9 mouse cellular contexts compared by ENCODE assay signal in the genomic region with DNA sequence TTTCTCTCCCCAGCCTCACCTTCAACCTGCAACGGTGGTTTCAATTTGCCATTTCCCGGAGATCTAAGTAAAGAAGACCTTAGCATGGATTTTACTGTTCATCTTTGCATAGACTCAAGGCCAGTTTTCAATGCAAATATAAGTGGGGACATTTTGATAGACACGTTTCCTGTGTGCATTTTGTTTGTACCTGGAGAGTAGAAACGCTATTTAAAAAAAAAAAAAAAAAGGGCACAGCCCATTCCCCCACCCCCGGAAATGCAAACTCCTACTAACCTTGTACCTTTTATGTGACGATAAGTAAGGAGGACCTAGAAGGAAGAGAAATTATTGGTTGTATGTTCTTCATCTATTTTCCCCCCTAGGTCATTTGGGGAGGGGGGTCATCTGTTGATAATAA. TPM values are rescaled to one million over a fixed set of nuclear protein-coding genes. Genes with fewer than 3 reads are reported as not detected.
DNase-seq lines count a peak whose midpoint lies in the region; ATAC-seq and TF ChIP-seq lines count a peak whose summit lies in the region.
"Had no signal": no experiment of that assay in that cellular context is flagged by ENCODE, and none has a peak within 500 bp of the region (broad histone marks: within the 10 kb centered on the region; RNA-seq: fewer than 3 reads in every experiment).

No protein-coding gene starts in this region.

- no peaks in the 10 kb centered on the region for H3K36me3 ChIP-seq in kidney, postnatal 0 days (ENCODE audit: insufficient read depth, low read length)
- no peaks in the 10 kb centered on the region for H3K36me3 ChIP-seq in kidney, adult 2 months (ENCODE audit: control insufficient read depth, insufficient read depth, low read length)
- H3K36me3 ChIP-seq in embryonic facial prominence, embryonic 15.5 days = no peaks in the 10 kb centered on the region
- no peaks in the 10 kb centered on the region for H3K36me3 ChIP-seq in intestine, postnatal 0 days (ENCODE audit: control insufficient read depth, insufficient read depth)
- no peaks in the 10 kb centered on the region for H3K36me3 ChIP-seq in neural tube, embryonic 14.5 days (ENCODE audit: control insufficient read depth, insufficient read depth, low read length)

- H3K4me2 ChIP-seq in kidney, postnatal 0 days (ENCODE audit: low read length) = peak overlapping the region; percentile 43
- H3K4me2 ChIP-seq in embryonic facial prominence, embryonic 15.5 days (replicated peaks) = peak overlapping the region; percentile 19; the same call in 1 of the 2 replicates
- H3K4me2 ChIP-seq in intestine, postnatal 0 days (replicated peaks; ENCODE audit: low read depth) = peak overlapping the region; percentile 53
- H3K4me2 ChIP-seq in neural tube, embryonic 14.5 days (ENCODE audit: low read depth, low read length) = peak overlapping the region; percentile 35; the same call in 1 of the 2 replicates

- H3K9me3 ChIP-seq in kidney, postnatal 0 days (replicated peaks; ENCODE audit: low read length) = no peaks in the 10 kb centered on the region
- H3K9me3 ChIP-seq in embryonic facial prominence, embryonic 15.5 days (replicated peaks) = no peaks in the 10 kb centered on the region
- H3K9me3 ChIP-seq in intestine, postnatal 0 days (ENCODE audit: control insufficient read depth) = no peaks in the 10 kb centered on the region
- no peaks in the 10 kb centered on the region for H3K9me3 ChIP-seq in neural tube, embryonic 14.5 days (ENCODE audit: control insufficient read depth, low read length)

- no peak overlapping the region for H3K4me3 ChIP-seq in kidney, postnatal 0 days (replicated peaks; ENCODE audit: low read depth, low read length)
- no peak overlapping the region for H3K4me3 ChIP-seq in kidney, adult 2 months (ENCODE audit: insufficient read depth, low read depth, low read length)
- no peak overlapping the region for H3K4me3 ChIP-seq in embryonic facial prominence, embryonic 15.5 days (replicated peaks)
- 0 out of 2 replicates have a peak overlapping the region, but pooled peaks have one; percentile 13 for H3K4me3 ChIP-seq in intestine, postnatal 0 days (ENCODE audit: low read depth, low read length)
- H3K4me3 ChIP-seq in neural tube, embryonic 14.5 days (ENCODE audit: low read depth, low read length) = no peak overlapping the region

- no peak for ATAC-seq in kidney, postnatal 0 days (replicated peaks; ENCODE audit: low FRiP score, low read depth)
- no peak for ATAC-seq in embryonic facial prominence, embryonic 15.5 days (ENCODE audit: insufficient number of reproducible peaks, low FRiP score, low TSS enrichment, low read depth)
- no peak for ATAC-seq in intestine, postnatal 0 days
- ATAC-seq in neural tube, embryonic 14.5 days (ENCODE audit: low read depth) = no peak
- no peak for ATAC-seq in frontal cortex, adult (ENCODE audit: low TSS enrichment)

- WGBS in kidney, postnatal 0 days = 39% methylated on average over 6 of the region's 6 CpGs
- whole genome bisulfite sequencing in kidney, adult 2 months = 55% methylated on average over 6 of the region's 6 CpGs
- WGBS in embryonic facial prominence, embryonic 15.5 days = 45% methylated on average over 6 of the region's 6 CpGs
- WGBS in intestine, postnatal 0 days = 36% methylated on average over 6 of the region's 6 CpGs
- 48% methylated on average over 6 of the region's 6 CpGs for WGBS in neural tube, embryonic 14.5 days

- TF ChIP-seq CTCF in kidney, postnatal 0 days (IDR thresholded peaks at IDR 0.05; ENCODE audit: low read depth) = no peak
- no peak for TF ChIP-seq CTCF in kidney, adult 2 months (conservative IDR thresholded peaks at IDR 0.05; ENCODE audit: insufficient read depth, insufficient read length, low read depth, low read length)
- no peak for TF ChIP-seq CTCF in intestine, postnatal 0 days (IDR thresholded peaks at IDR 0.05; ENCODE audit: low read depth)

- no peak for TF ChIP-seq POLR2A in kidney, adult 2 months (IDR thresholded peaks at IDR 0.05; ENCODE audit: low read depth, low read length)

- H3K27ac ChIP-seq in kidney, postnatal 0 days = no peak overlapping the region
- H3K27ac ChIP-seq in kidney, adult 2 months (ENCODE audit: insufficient read depth, low read depth, low read length) = no peak overlapping the region
- no peak overlapping the region for H3K27ac ChIP-seq in embryonic facial prominence, embryonic 15.5 days (replicated peaks)
- no peak overlapping the region for H3K27ac ChIP-seq in intestine, postnatal 0 days (ENCODE audit: low read depth, low read length)
- no peak overlapping the region for H3K27ac ChIP-seq in neural tube, embryonic 14.5 days (ENCODE audit: low read depth, low read length)

- no peaks in the 10 kb centered on the region for H3K27me3 ChIP-seq in kidney, postnatal 0 days (ENCODE audit: insufficient read depth, low read length)
- no peaks in the 10 kb centered on the region for H3K27me3 ChIP-seq in kidney, adult 2 months (replicated peaks; ENCODE audit: control insufficient read depth, insufficient read depth, low read length)
- no peaks in the 10 kb centered on the region for H3K27me3 ChIP-seq in embryonic facial prominence, embryonic 15.5 days
- H3K27me3 ChIP-seq in intestine, postnatal 0 days (replicated peaks; ENCODE audit: control insufficient read depth, insufficient read depth, low read length) = no peaks in the 10 kb centered on the region
- no peaks in the 10 kb centered on the region for H3K27me3 ChIP-seq in neural tube, embryonic 14.5 days (ENCODE audit: control insufficient read depth, insufficient read depth, low read length)

- no peak for DNase-seq in kidney, postnatal 0 days (ENCODE audit: low spot score)
- DNase-seq in kidney, adult 2 months = no peak
- DNase-seq in cerebellum, postnatal 14 days = no peak
- DNase-seq in cerebellum, adult 11 months = no peak
- DNase-seq: kidney, postnatal 36 days had no signal

- H3K4me1 ChIP-seq in kidney, postnatal 0 days (replicated peaks; ENCODE audit: insufficient read depth, low read length) = peaks cover 10% of the 10 kb centered on the region
- peaks cover 4% of the 10 kb centered on the region; the same call in 1 of the 2 replicates for H3K4me1 ChIP-seq in kidney, adult 2 months (ENCODE audit: control insufficient read depth, insufficient read depth, low read length)
- 0 out of 2 replicates have a peak, but pooled peaks cover 9% of the 10 kb centered on the region for H3K4me1 ChIP-seq in embryonic facial prominence, embryonic 15.5 days
- no peaks in the 10 kb centered on the region for H3K4me1 ChIP-seq in intestine, postnatal 0 days (replicated peaks; ENCODE audit: control insufficient read depth, insufficient read depth, low read length)
- H3K4me1 ChIP-seq in neural tube, embryonic 14.5 days (ENCODE audit: control insufficient read depth, insufficient read depth, low read length) = no peaks in the 10 kb centered on the region

- 0 out of 2 replicates have a peak overlapping the region, but pooled peaks have one; percentile 18 for H3K9ac ChIP-seq in kidney, postnatal 0 days (ENCODE audit: low read depth, low read length)
- H3K9ac ChIP-seq in embryonic facial prominence, embryonic 15.5 days = no peak overlapping the region
- H3K9ac ChIP-seq in intestine, postnatal 0 days (ENCODE audit: low read depth, low read length) = no peak overlapping the region
- H3K9ac ChIP-seq in neural tube, embryonic 14.5 days (replicated peaks; ENCODE audit: low read depth, low read length) = no peak overlapping the region

RNA-seq across cellular contexts. Expression of gene Dusp6, which starts 24.2 kb away (rescaled TPM):
- 70.2 and 73.4 TPM in 2 replicates for polyA plus RNA-seq in kidney, postnatal 0 days (2015; fragmentation: Nextera tagmentation; extraction: Ambion mirVana)
- 46.6 and 50.5 TPM in 2 replicates for polyA plus RNA-seq in kidney, adult 2 months (2012; rRNA removed)
- polyA plus RNA-seq in embryonic facial prominence, embryonic 15.5 days (2015; fragmentation: Nextera tagmentation; extraction: Ambion mirVana) = 65.2 and 68.1 TPM in 2 replicates
- polyA plus RNA-seq in intestine, postnatal 0 days (2015; fragmentation: Nextera tagmentation; extraction: Ambion mirVana) = 27.9 and 34.6 TPM in 2 replicates
- 20.3 and 27.6 TPM in 2 replicates for polyA plus RNA-seq in neural tube, embryonic 14.5 days (2014; fragmentation: Nextera tagmentation; extraction: Ambion mirVana)
